Mouse (Mus musculus) cortical plate, adult 2 months (tissue): ENCODE data around the gene Fam69a. TPM values are rescaled to one million over a fixed set of nuclear protein-coding genes. Genes with fewer than 3 reads are reported as not detected.

Experiments used
- H3K27ac ChIP-seq: fragments of 200-500 bp; 2 replicates; pipeline ENCODE4 v1.5.1; 2012; ENCODE audit warnings: low read length, control low read depth, inconsistent platforms; ENCODE audit not compliant: insufficient read depth
- H3K4me1 ChIP-seq: fragments of 200-500 bp; 2 replicates; pipeline ENCODE4 v1.6.1; 2011; ENCODE audit warnings: low read length; ENCODE audit not compliant: control insufficient read depth, insufficient read depth
- H3K4me3 ChIP-seq: fragments of 200-500 bp; 2 replicates; pipeline ENCODE4 v1.5.1; 2011; ENCODE audit warnings: mild to moderate bottlenecking, low read length, control low read depth; ENCODE audit not compliant: insufficient read depth
- CTCF ChIP-seq: fragments of 200-500 bp; IDR thresholded peaks from 2 replicates; pipeline ENCODE4 v1.5.1; 2011; ENCODE audit warnings: mild to moderate bottlenecking, control low read depth, low read length; ENCODE audit not compliant: insufficient read depth; ENCODE audit errors: extremely low read depth
- POLR2A ChIP-seq: fragments of 200-500 bp; IDR thresholded peaks from 2 replicates; pipeline ENCODE4 v1.6.1; 2011; ENCODE audit warnings: mild to moderate bottlenecking, low read length, control low read depth; ENCODE audit not compliant: insufficient read depth; ENCODE audit errors: extremely low read depth
- polyA plus RNA-seq: library from polyadenylated mRNA; depleted of rRNA; stranded (reverse); fragments of >200 nt; gene quantifications from 2 replicates; pipeline ENCODE4 v1.2.3, GENCODE M21; 2012

Fam69a gene
- polyA plus RNA-seq, 1 experiment: 17.3 TPM

DNA sequence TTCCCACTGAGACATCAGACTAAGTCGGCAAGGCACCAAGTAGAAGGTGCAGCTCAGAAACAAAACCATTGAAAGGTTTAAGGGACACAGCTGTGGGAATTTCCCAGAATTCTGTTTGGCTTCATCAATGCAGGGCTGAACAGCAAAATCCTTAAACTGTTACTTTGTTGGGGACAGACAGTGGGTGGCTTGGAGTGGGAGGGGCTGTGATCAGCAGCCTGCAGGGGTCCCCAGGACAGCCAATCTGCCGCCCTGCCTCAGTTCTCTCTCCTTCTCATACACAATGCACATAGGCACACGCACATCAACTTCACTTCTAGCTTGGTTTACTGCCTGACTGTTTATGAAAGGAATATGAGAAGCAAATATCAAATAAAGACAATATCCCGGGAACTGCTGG, 71.6 kb downstream of the Fam69a start:
- no peak overlapping the region for H3K27ac ChIP-seq
- no peak overlapping the region for H3K4me3 ChIP-seq
- no peaks in the 10 kb centered on the region for H3K4me1 ChIP-seq
- TF ChIP-seq POLR2A (no peak), CTCF (no peak)

DNA sequence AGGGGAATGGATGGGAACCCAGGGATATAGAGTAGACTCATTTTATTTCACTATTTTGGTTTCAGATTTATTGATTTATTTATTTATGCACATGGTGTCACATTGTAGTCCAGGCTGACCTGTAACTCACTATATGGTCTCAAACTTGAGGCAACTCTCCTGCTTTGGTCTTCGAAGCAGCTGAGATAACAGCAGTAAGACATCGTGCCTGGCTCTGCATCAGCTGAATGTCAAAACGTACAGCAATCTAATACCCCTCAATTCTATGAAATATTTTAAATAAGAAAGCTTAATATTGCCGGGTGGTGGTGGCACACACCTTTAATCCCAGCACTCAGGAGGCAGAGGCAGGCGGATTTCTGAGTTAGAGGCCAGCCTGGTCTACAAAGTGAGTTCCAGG, 75.9 kb downstream of the Fam69a start:
- TF ChIP-seq POLR2A (no peak), CTCF (no peak)
- no peaks in the 10 kb centered on the region for H3K4me1 ChIP-seq
- H3K27ac ChIP-seq: no peak overlapping the region
- H3K4me3 ChIP-seq: no peak overlapping the region

DNA sequence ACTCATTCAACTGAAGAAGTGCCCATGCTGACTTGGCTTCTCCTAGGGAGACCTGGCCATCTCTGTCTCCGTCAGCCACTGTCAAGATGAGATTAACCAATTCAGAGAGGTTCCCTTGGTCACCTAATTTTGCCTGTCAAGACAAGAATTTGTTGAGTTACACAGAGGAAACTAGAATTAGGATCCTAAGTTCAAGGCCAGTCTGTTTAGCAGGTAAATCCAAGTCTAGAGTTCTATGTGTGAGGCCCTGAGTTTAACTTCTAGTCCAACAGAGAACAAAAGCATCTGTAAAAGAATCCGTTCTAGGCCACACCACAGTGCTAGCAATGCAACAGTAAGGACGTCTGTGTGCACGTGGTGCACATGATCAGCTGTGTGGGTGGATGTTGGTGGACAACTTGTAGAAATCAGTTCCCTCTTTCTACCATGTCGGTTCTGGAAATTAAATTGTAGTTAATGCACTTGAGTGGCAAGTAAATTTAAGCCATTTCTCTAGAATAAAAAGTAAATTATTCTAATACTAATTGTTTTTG, 76.7 kb downstream of the Fam69a start:
- Histone ChIP-seq H3K27ac (no peak overlapping the region), H3K4me1 (no peaks in the 10 kb centered on the region)
- TF ChIP-seq POLR2A (no peak), CTCF (no peak)

DNA sequence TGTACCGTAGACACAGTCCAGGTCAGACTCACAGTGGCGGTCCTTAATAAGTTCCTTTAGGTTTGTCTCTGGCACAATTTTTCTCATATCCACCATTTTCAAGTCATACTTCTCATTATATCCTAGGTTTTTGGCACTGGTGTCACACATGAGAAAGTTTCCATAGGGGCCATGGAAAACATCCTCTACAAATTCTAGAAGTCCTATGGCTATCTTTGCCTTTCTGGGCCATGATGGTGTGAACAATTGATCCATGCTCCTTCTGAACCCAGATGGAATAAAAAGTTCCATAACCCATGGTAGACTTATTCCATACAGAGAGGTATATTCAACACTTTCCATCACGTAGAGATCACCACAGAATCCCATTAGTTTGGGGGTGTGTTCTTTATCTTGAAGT, 77.2 kb downstream of the Fam69a start:
- Histone ChIP-seq H3K4me3 (no peak overlapping the region), H3K4me1 (no peaks in the 10 kb centered on the region), H3K27ac (no peak overlapping the region)
- no peak for TF ChIP-seq CTCF
- TF ChIP-seq POLR2A: no peak

More for the DNA sequence above, 76.7 kb downstream of the Fam69a start:
- no peak overlapping the region for H3K4me3 ChIP-seq

DNA sequence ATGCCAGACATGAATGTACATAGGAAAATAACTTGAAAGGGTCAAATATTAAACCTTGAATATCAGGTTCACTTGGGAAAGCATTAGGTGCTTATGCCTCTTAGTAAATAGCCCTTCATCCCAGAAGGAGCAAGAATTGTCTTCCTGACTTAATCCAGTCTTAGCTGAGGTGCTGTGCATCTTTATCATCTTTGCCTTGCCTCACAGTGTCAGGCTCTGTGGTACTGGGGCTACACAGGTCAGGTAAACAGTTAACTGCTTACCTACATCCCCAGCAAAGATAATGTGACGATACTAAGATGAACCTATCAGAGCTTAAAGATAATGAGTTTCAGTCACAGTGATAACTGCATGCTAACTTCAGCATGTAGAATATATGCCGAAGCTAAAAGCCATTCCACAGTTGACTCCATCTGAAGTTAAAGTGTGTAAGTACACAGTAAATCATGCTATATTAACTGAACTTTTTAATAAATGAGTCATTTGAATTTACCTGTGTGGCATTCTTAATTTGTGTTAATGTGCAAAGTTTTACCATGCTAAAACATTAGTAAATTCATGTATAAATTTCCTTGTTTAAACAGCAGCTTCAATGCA, 78.3 kb downstream of the Fam69a start:
- TF ChIP-seq POLR2A (no peak), CTCF (no peak)
- no peaks in the 10 kb centered on the region for H3K4me1 ChIP-seq
- no peak overlapping the region for H3K27ac ChIP-seq
- H3K4me3 ChIP-seq: no peak overlapping the region

DNA sequence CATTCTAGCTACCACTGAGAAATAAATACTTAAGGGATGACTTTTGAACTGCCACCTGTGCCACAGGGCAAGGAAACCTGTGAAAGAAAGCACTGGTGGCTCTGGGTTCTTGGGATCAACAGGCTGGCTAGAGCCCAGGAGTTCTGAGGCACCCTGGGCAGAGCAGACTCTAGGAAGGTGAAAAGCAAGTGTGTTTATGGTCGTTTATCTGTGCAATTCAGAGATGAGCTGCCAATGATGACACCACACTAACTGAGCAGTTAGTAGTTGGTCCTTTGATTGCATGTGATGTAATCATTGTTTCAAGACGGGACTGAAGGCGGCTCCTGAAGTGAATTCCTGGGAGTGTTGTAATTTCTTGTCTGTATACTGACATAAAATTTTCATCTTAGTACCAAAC, 82.6 kb downstream of the Fam69a start:
- H3K27ac ChIP-seq: no peak overlapping the region

DNA sequence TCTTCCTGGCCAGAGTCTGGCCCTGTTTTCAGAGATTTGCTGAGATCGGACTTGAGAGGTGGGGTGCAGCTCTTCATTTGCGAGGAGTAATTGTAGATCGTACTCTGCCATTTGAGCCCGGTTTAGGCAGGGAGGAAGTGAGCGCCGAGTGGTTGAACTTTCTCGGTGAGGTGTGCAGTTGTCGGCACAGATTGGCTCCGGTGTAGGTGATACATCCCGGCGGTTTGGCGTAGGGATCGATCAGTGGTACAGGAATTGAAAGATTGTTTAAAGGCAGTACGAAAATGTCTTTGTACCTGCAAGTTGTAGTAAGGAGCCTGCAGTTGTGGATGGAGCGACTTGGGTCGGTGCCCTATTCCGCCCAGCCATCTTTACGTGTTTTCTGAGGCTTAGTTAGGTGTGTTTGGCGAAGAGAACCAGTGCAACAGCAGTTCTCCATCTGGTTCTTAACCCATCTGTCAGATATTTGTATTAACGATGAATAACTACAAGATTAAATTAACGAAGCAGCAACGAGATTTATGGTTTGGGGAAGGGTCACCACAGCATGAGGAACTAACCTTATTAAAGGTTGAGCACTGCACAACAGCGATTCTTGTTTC, 85.8 kb downstream of the Fam69a start:
- Histone ChIP-seq H3K4me1 (peaks cover 3% of the 10 kb centered on the region; the same call in 1 of the 2 replicates), H3K27ac (0 out of 2 replicates have a peak overlapping the region, but pooled peaks have one; percentile 14), H3K4me3 (peak overlapping the region; percentile 91)
- no peak for TF ChIP-seq CTCF
- 0 out of 2 replicates have a peak, but pooled peaks have one; percentile 13 for TF ChIP-seq POLR2A

More for the DNA sequence above, 82.6 kb downstream of the Fam69a start:
- no peaks in the 10 kb centered on the region for H3K4me1 ChIP-seq
- H3K4me3 ChIP-seq: no peak overlapping the region
- TF ChIP-seq CTCF (no peak), POLR2A (no peak)

DNA sequence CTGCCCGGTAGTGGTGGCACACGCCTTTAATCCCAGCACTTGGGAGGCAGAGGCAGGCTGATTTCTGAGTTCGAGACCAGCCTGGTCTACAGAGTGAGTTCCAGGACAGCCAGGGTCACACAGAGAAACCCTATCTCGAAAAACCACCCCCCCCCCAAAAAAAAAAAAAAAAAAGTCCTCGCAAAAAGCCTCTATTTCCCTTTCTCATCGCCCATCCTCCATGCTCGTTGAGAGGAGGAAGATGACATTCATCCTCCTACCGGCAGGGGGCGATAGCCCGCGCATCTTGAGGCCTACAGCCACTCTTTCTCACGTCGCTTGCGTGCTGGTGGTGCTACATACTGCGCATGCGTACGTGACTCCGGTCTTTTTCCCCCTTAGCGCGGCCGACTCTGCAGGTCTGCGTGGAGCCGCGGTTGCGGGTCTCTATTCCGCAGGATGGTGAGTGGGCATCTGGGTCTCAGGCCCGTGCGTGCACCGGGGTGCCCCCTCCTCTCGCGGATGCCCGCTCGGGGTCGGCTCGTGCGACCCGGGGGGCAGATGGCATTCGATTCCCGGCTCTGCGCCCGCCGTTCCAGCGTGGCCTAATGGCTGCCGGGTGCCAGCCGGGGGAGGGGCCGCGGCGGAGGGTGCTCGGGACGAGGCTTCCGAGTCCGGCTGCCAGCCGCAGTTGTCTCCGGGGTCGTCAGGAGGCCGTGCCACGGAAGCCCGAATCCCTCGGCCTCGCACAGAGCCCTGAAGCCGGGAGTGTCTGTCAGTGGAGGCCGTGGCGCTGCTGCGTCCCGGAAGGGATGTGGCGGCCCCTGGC, 86.5 kb downstream of the Fam69a start, which contains the start of gene Rpl5:
Gene Rpl5, plus strand, starts transcription at position 297 of the 808 bp plus-strand sequence.
- Histone ChIP-seq H3K27ac (0 out of 2 replicates have a peak within 1 kb of the TSS, but pooled peaks have one; percentile 14), H3K4me1 (peaks cover 3% of the 10 kb centered on the region; the same call in 1 of the 2 replicates), H3K4me3 (peak within 1 kb of the TSS; percentile 91)
- TF ChIP-seq CTCF (peak; percentile 91), POLR2A (peak; percentile 95)

DNA sequence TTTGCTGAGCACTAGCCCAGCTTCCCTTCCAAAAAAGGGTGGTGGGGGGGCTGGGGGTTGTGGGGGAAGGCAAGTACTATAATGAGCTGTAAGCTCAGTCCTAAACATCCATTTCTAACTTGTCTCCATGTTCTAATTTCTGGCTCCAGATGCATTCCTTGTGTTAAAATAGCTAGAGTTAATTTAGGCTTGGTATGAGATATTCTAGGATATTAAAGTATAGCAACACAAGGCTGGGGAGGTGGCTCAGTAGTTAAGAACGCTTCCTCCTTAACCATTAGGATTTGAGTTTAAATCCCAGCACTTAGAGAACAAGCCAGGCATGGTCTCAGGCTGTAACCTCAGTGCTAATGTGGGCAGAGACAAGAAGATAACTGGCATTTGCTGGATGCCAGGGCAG, 90.6 kb downstream of the Fam69a start:
- Histone ChIP-seq H3K27ac (peak overlapping the region; percentile 66; the same call in 1 of the 2 replicates), H3K4me1 (peaks cover 3% of the 10 kb centered on the region; the same call in 1 of the 2 replicates), H3K4me3 (no peak overlapping the region)
- TF ChIP-seq CTCF: no peak

DNA sequence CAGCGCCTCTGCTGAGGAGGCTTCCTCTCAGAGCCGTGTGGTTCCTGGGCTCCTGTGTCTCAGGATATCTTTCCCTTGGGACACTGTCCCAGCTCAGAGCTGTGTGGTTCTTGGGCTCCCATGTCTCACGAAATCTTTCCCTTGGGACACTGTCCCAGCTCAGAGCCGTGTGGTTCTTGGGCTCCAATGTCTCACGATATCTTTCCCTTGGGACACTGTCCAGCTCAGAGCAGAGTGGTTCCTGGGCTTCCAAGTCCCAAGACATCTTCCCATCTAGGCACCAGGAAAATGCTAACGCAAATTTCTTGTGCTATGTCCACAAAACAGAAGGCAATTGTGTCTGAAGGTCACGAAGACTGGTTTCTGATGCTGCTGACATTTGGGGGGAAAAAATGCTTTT, 92.2 kb downstream of the Fam69a start:
- no peak overlapping the region for H3K27ac ChIP-seq
- no peak for TF ChIP-seq POLR2A
- no peak for TF ChIP-seq CTCF
- peaks cover 3% of the 10 kb centered on the region; the same call in 1 of the 2 replicates for H3K4me1 ChIP-seq
- no peak overlapping the region for H3K4me3 ChIP-seq
